Mouse (Mus musculus): ENCODE measurements around the gene Rsph9. TPM values are rescaled to one million over a fixed set of nuclear protein-coding genes. Genes with fewer than 3 reads are reported as not detected.

Rsph9 gene
- polyA plus RNA-seq, 1 experiment = 2.6 TPM

GRCm38 (mm10) chr17:46132058-46132718, 11.8 kb downstream of the Rsph9 start:
- no peaks in the 10 kb centered on the region for H3K4me1 ChIP-seq (replicated peaks; ENCODE audit: control insufficient read depth, insufficient read depth, low read length)
- DNase-seq = peak; percentile 78
- H3K27ac ChIP-seq (ENCODE audit: control insufficient read depth, insufficient read depth, low read length) = no peak overlapping the region
- TF ChIP-seq POLR2A (IDR thresholded peaks at IDR 0.05; ENCODE audit: control insufficient read depth, extremely low read depth, insufficient read depth, low read length, poor library complexity) = no peak
- TF ChIP-seq CTCF (IDR thresholded peaks at IDR 0.05; ENCODE audit: borderline replicate concordance, control insufficient read depth, extremely low read depth, insufficient read depth, low read length, poor library complexity) = peak; percentile 84; the same call in 1 of the 2 replicates
- H3K4me3 ChIP-seq (ENCODE audit: control insufficient read depth, insufficient read depth, low read length) = no peak overlapping the region
- 34% methylated on average over 12 of the region's 12 CpGs for WGBS
- peaks cover 2% of the 10 kb centered on the region for H3K36me3 ChIP-seq (ENCODE audit: control insufficient read depth, insufficient read depth, low read length)
- H3K27me3 ChIP-seq (ENCODE audit: control insufficient read depth, insufficient read depth, low read length) = no peaks in the 10 kb centered on the region

- peaks cover 25% of the 10 kb centered on the region for H3K36me3 ChIP-seq (ENCODE audit: control insufficient read depth, insufficient read depth, low read length)
- no peaks in the 10 kb centered on the region for H3K27me3 ChIP-seq (ENCODE audit: control insufficient read depth, insufficient read depth, low read length)
- no peaks in the 10 kb centered on the region for H3K4me1 ChIP-seq (replicated peaks; ENCODE audit: control insufficient read depth, insufficient read depth, low read length)
- WGBS = 92% methylated on average over 13 of the region's 13 CpGs
- DNase-seq = no peak
- no peak overlapping the region for H3K27ac ChIP-seq (ENCODE audit: control insufficient read depth, insufficient read depth, low read length)
- H3K4me3 ChIP-seq (ENCODE audit: control insufficient read depth, insufficient read depth, low read length) = no peak overlapping the region
- TF ChIP-seq POLR2A (IDR thresholded peaks at IDR 0.05; ENCODE audit: control insufficient read depth, extremely low read depth, insufficient read depth, low read length, poor library complexity) = no peak
- TF ChIP-seq CTCF (IDR thresholded peaks at IDR 0.05; ENCODE audit: borderline replicate concordance, control insufficient read depth, extremely low read depth, insufficient read depth, low read length, poor library complexity) = no peak
These were observed 14.1 kb downstream of the Rsph9 start for GRCm38 (mm10) chr17:46129741-46130498.

GRCm38 (mm10) chr17:46127814-46128493, 16.1 kb downstream of the Rsph9 start:
- Histone ChIP-seq H3K4me1 (replicated peaks; ENCODE audit: control insufficient read depth, insufficient read depth, low read length) (no peaks in the 10 kb centered on the region), H3K36me3 (ENCODE audit: control insufficient read depth, insufficient read depth, low read length) (peaks cover 39% of the 10 kb centered on the region), H3K4me3 (ENCODE audit: control insufficient read depth, insufficient read depth, low read length) (no peak overlapping the region), H3K27ac (ENCODE audit: control insufficient read depth, insufficient read depth, low read length) (no peak overlapping the region), H3K27me3 (ENCODE audit: control insufficient read depth, insufficient read depth, low read length) (no peaks in the 10 kb centered on the region)
- 92% methylated on average over 6 of the region's 6 CpGs for WGBS
- no peak for DNase-seq
- TF ChIP-seq CTCF (IDR thresholded peaks at IDR 0.05; ENCODE audit: borderline replicate concordance, control insufficient read depth, extremely low read depth, insufficient read depth, low read length, poor library complexity) (no peak), POLR2A (IDR thresholded peaks at IDR 0.05; ENCODE audit: control insufficient read depth, extremely low read depth, insufficient read depth, low read length, poor library complexity) (no peak)

- no peak for DNase-seq
- Histone ChIP-seq H3K36me3 (ENCODE audit: control insufficient read depth, insufficient read depth, low read length) (peaks cover 45% of the 10 kb centered on the region), H3K27ac (ENCODE audit: control insufficient read depth, insufficient read depth, low read length) (no peak overlapping the region), H3K4me1 (replicated peaks; ENCODE audit: control insufficient read depth, insufficient read depth, low read length) (no peaks in the 10 kb centered on the region), H3K27me3 (ENCODE audit: control insufficient read depth, insufficient read depth, low read length) (no peaks in the 10 kb centered on the region), H3K4me3 (ENCODE audit: control insufficient read depth, insufficient read depth, low read length) (no peak overlapping the region)
- TF ChIP-seq CTCF (IDR thresholded peaks at IDR 0.05; ENCODE audit: borderline replicate concordance, control insufficient read depth, extremely low read depth, insufficient read depth, low read length, poor library complexity) (no peak), POLR2A (IDR thresholded peaks at IDR 0.05; ENCODE audit: control insufficient read depth, extremely low read depth, insufficient read depth, low read length, poor library complexity) (no peak)
- 97% methylated on average over 6 of the region's 6 CpGs for WGBS
These were observed 17.4 kb downstream of the Rsph9 start for GRCm38 (mm10) chr17:46126608-46127007.

GRCm38 (mm10) chr17:46123953-46124700, 19.9 kb downstream of the Rsph9 start:
- Histone ChIP-seq H3K27me3 (ENCODE audit: control insufficient read depth, insufficient read depth, low read length) (no peaks in the 10 kb centered on the region), H3K4me1 (replicated peaks; ENCODE audit: control insufficient read depth, insufficient read depth, low read length) (no peaks in the 10 kb centered on the region), H3K4me3 (ENCODE audit: control insufficient read depth, insufficient read depth, low read length) (no peak overlapping the region), H3K27ac (ENCODE audit: control insufficient read depth, insufficient read depth, low read length) (no peak overlapping the region), H3K36me3 (ENCODE audit: control insufficient read depth, insufficient read depth, low read length) (peaks cover 49% of the 10 kb centered on the region)
- TF ChIP-seq POLR2A (IDR thresholded peaks at IDR 0.05; ENCODE audit: control insufficient read depth, extremely low read depth, insufficient read depth, low read length, poor library complexity) (no peak), CTCF (IDR thresholded peaks at IDR 0.05; ENCODE audit: borderline replicate concordance, control insufficient read depth, extremely low read depth, insufficient read depth, low read length, poor library complexity) (no peak)
- no peak for DNase-seq
- 94% methylated on average over 12 of the region's 12 CpGs for WGBS

GRCm38 (mm10) chr17:46123285-46123684, 20.7 kb downstream of the Rsph9 start:
- DNase-seq = no peak
- H3K36me3 ChIP-seq (ENCODE audit: control insufficient read depth, insufficient read depth, low read length) = peaks cover 55% of the 10 kb centered on the region
- no peak overlapping the region for H3K4me3 ChIP-seq (ENCODE audit: control insufficient read depth, insufficient read depth, low read length)
- WGBS = 98% methylated on average over 4 of the region's 4 CpGs
- no peaks in the 10 kb centered on the region for H3K27me3 ChIP-seq (ENCODE audit: control insufficient read depth, insufficient read depth, low read length)
- no peaks in the 10 kb centered on the region for H3K4me1 ChIP-seq (replicated peaks; ENCODE audit: control insufficient read depth, insufficient read depth, low read length)
- H3K27ac ChIP-seq (ENCODE audit: control insufficient read depth, insufficient read depth, low read length) = no peak overlapping the region
- TF ChIP-seq CTCF (IDR thresholded peaks at IDR 0.05; ENCODE audit: borderline replicate concordance, control insufficient read depth, extremely low read depth, insufficient read depth, low read length, poor library complexity) (no peak), POLR2A (IDR thresholded peaks at IDR 0.05; ENCODE audit: control insufficient read depth, extremely low read depth, insufficient read depth, low read length, poor library complexity) (no peak)

Data from thymus, adult 2 months (tissue).